Mouse (Mus musculus) E14TG2a.4 (cell line): ENCODE data around the gene Pole.

Experiments
- H3K27me3 ChIP-seq: 2 replicates; pipeline ENCODE4 v1.6.1; 2014; ENCODE audit warnings: low read length, control low read depth; ENCODE audit not compliant: insufficient read depth
- H3K36me3 ChIP-seq: 2 replicates; pipeline ENCODE4 v1.6.1; 2014; ENCODE audit warnings: low read length, control low read depth; ENCODE audit not compliant: insufficient read depth
- H3K4me1 ChIP-seq: replicated peaks from 2 replicates; pipeline ENCODE4 v1.6.1; 2014; ENCODE audit warnings: low read depth, low read length, control low read depth
- H3K4me3 ChIP-seq: replicated peaks from 2 replicates; pipeline ENCODE4 v1.5.1; 2014; ENCODE audit warnings: mild to moderate bottlenecking, low read length
- H3K9me3 ChIP-seq: 2 replicates; pipeline ENCODE4 v1.6.1; 2014; ENCODE audit warnings: low read length, control low read depth
- CTCF ChIP-seq: conservative IDR thresholded peaks from 2 replicates; pipeline ENCODE4 v1.5.1; 2014; ENCODE audit warnings: low read length
- NANOG ChIP-seq: IDR thresholded peaks from 2 replicates; pipeline ENCODE4 v1.6.1; 2014; ENCODE audit warnings: borderline replicate concordance, low read length, mixed read lengths
- POU5F1 ChIP-seq: IDR thresholded peaks from 2 replicates; pipeline ENCODE4 v1.6.1; 2014; ENCODE audit warnings: low read length, borderline replicate concordance

Gene Pole

GRCm38 (mm10) chr5:110285770-110286445 is at the start of gene Pole, which contains the start of gene Pxmp2:
Gene Pole, plus strand, starts transcription at chr5:110286306.
Gene Pxmp2, minus strand, starts transcription at chr5:110286186.
- Histone ChIP-seq H3K27me3 (peaks cover 7% of the 10 kb centered on the region), H3K4me3 (peak within 1 kb of the TSS; percentile 94), H3K36me3 (peaks cover 48% of the 10 kb centered on the region), H3K9me3 (no peaks in the 10 kb centered on the region), H3K4me1 (peaks cover 38% of the 10 kb centered on the region)
- TF ChIP-seq NANOG (no peak), POU5F1 (no peak)

GRCm38 (mm10) chr5:110244091-110244490 is 42.0 kb upstream of the Pole start:
- TF ChIP-seq CTCF (no peak), NANOG (no peak), POU5F1 (no peak)
- H3K27me3 ChIP-seq, result no peaks in the 10 kb centered on the region
- no peaks in the 10 kb centered on the region for H3K4me1 ChIP-seq
- H3K36me3 ChIP-seq, result peaks cover 97% of the 10 kb centered on the region
- no peaks in the 10 kb centered on the region for H3K9me3 ChIP-seq
- no peak overlapping the region for H3K4me3 ChIP-seq

- Histone ChIP-seq H3K9me3 (no peaks in the 10 kb centered on the region), H3K4me3 (no peak overlapping the region), H3K36me3 (peaks cover 62% of the 10 kb centered on the region), H3K4me1 (peaks cover 63% of the 10 kb centered on the region), H3K27me3 (no peaks in the 10 kb centered on the region)
- TF ChIP-seq NANOG (no peak), POU5F1 (no peak), CTCF (no peak)
These were observed 19.2 kb upstream of the Pole start for GRCm38 (mm10) chr5:110266941-110267340.

- Histone ChIP-seq H3K4me1 (peaks cover 52% of the 10 kb centered on the region), H3K27me3 (no peaks in the 10 kb centered on the region), H3K9me3 (no peaks in the 10 kb centered on the region), H3K4me3 (peak within 1 kb of the TSS; percentile 99), H3K36me3 (peaks cover 63% of the 10 kb centered on the region)
- TF ChIP-seq NANOG, result no peak
- TF ChIP-seq CTCF, result peak; percentile 50
These were observed 16.7 kb upstream of the Pole start, which contains the start of gene Pgam5 for GRCm38 (mm10) chr5:110269141-110270101. Gene Pgam5, minus strand, starts transcription at chr5:110269913.

GRCm38 (mm10) chr5:110270242-110270641 is 15.9 kb upstream of the Pole start:
- TF ChIP-seq POU5F1 (no peak), CTCF (no peak), NANOG (no peak)
- H3K9me3 ChIP-seq, result no peaks in the 10 kb centered on the region
- H3K4me3 ChIP-seq, result no peak overlapping the region
- peaks cover 62% of the 10 kb centered on the region for H3K36me3 ChIP-seq
- no peaks in the 10 kb centered on the region for H3K27me3 ChIP-seq
- peaks cover 44% of the 10 kb centered on the region for H3K4me1 ChIP-seq

- Histone ChIP-seq H3K9me3 (no peaks in the 10 kb centered on the region), H3K4me1 (peaks cover 13% of the 10 kb centered on the region), H3K27me3 (no peaks in the 10 kb centered on the region), H3K4me3 (no peak overlapping the region), H3K36me3 (peaks cover 58% of the 10 kb centered on the region)
- TF ChIP-seq NANOG (no peak), CTCF (no peak), POU5F1 (no peak)
These were observed 12.0 kb upstream of the Pole start for GRCm38 (mm10) chr5:110274147-110274546.

GRCm38 (mm10) chr5:110274846-110275245 is 11.3 kb upstream of the Pole start:
- Histone ChIP-seq H3K9me3 (no peaks in the 10 kb centered on the region), H3K36me3 (peaks cover 58% of the 10 kb centered on the region), H3K4me1 (peaks cover 13% of the 10 kb centered on the region), H3K27me3 (no peaks in the 10 kb centered on the region), H3K4me3 (no peak overlapping the region)
- no peak for TF ChIP-seq NANOG
- no peak for TF ChIP-seq POU5F1
- no peak for TF ChIP-seq CTCF

GRCm38 (mm10) chr5:110276391-110276790 is 9.7 kb upstream of the Pole start:
- Histone ChIP-seq H3K9me3 (no peaks in the 10 kb centered on the region), H3K27me3 (no peaks in the 10 kb centered on the region), H3K36me3 (peaks cover 69% of the 10 kb centered on the region), H3K4me3 (no peak overlapping the region), H3K4me1 (0 out of 2 replicates have a peak, but pooled peaks cover 2% of the 10 kb centered on the region)
- no peak for TF ChIP-seq POU5F1
- TF ChIP-seq CTCF, result no peak
- TF ChIP-seq NANOG, result no peak
